Mouse (Mus musculus): ENCODE data around the gene Vmn1r219. TPM values are rescaled to one million over a fixed set of nuclear protein-coding genes. Genes with fewer than 3 reads are reported as not detected.
A peak's percentile ranks its signal among the peaks of the same experiment; 100 is the strongest.
"Not testable (repeated sequence)": the region's sequence is repeated elsewhere in the genome, so short reads cannot be mapped to it uniquely, and the experiment has no call there.

Vmn1r219 gene
- polyA plus RNA-seq (2021), result not detected

DNA sequence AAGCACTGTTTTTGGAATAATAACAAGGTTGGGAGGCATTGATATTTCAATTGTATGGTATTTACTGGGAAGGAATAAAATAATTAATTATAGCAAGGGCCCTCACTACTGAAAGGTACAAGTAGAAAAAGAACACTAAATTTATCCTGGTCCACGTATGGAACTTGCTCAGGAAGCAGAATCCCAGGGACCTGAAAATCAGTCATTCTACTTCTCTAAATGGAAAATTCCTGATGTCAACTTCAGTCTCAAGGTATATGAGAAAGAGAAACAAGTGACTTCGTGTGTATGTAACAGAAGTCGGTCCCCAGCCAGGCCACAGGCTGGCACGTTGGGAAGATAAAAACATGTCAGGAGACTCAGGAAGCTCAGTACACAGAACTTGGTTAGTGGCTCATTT, at the start of gene Vmn1r219:
Vmn1r219 (plus strand) TSS at position 301 of the 400 bp plus-strand sequence.
- ChIA-PET POLR2A (no interaction called here), CTCF (no interaction called here)
- no peaks in the 10 kb centered on the region for H3K27me3 ChIP-seq
- DNase-seq (ENCODE audit: low read depth, low spot score) (no peak), ATAC-seq (no peak)
- in situ Hi-C loops (cut with MboI; ENCODE audit: low pct_unique_long_range_greater_than_20kb), result no loop called here
- TF ChIP-seq CTCF (IDR thresholded peaks at IDR 0.05), result no peak

DNA sequence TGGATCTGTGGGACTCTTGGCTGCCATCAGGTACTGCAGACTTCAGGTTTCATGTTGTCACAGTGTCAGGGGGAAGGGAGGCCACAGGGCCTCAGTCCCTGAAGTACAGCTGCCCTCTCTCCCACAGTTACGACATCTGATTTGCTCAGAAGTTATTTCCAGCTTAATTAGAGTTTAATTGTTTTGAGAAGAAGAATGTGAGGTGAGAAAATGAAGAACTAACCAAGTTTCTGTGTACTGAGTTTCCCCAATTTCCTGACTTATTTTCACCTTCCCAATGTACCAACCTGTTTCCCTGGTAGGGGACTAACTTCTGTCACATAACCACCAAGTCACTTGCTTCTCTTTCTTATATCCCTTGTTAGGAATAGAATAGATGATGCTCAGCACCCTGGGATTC, 41.0 kb upstream of the Vmn1r219 start, which contains the start of gene Vmn1r217:
Vmn1r217 (minus strand) TSS at position 101 of the 400 bp plus-strand sequence.
- in situ Hi-C loops (cut with MboI; ENCODE audit: low pct_unique_long_range_greater_than_20kb); H3K27me3 ChIP-seq; DNase-seq (ENCODE audit: low read depth, low spot score); ATAC-seq; CTCF ChIA-PET; POLR2A ChIA-PET: not testable (repeated sequence)

DNA sequence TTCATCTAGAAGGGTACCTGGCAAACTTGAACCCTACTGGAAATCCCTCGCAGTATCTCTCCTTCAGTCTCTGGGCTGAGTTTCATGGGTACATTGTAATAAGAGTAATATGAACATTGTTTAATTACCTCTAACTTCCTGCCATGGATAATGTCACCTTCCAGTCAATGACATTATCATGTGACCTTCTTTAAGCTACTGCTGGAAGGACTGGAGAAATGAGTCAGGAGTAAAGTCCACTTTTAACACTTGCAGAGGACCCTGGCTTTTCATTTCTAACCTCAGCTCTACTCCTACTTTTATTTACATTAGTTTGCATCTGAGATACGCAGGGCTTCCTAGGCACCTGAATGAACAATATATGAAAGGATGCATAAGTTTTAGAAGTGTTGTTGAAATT, 38.5 kb upstream of the Vmn1r219 start:
- in situ Hi-C loops (cut with MboI; ENCODE audit: low pct_unique_long_range_greater_than_20kb), result no loop called here
- ATAC-seq, result no peak
- TF ChIP-seq CTCF (IDR thresholded peaks at IDR 0.05), result no peak
- ChIA-PET POLR2A (no interaction called here), CTCF (interaction anchor here (1.2 kb wide), 1 partner anchor 13 kb away, joined by 3 read pairs; the partner anchor contains the start of gene Vmn1r218)
- no peak for DNase-seq (ENCODE audit: low read depth, low spot score)
- H3K27me3 ChIP-seq, result no peaks in the 10 kb centered on the region

DNA sequence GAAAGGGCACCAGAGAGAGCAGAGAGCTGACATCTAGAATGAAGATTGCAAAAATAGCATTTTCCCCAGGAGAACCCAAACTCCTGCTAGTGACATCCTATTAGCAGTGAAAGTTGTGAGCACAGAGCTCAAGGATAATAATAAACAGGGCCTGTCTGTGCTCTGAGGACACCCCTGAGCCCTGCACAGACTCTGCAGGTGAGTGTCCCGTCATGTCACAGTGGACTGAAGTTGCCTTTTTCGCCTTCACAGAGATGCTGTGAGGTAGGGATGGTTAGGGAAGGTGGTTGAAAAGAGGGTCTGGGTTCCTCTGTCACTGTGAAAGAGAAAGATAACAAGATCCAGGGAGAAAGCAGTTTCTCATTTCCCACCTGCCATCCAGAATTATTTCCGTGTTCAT, 26.0 kb upstream of the Vmn1r219 start, which contains the start of gene Vmn1r218:
Vmn1r218 (plus strand) TSS at position 57 of the 400 bp plus-strand sequence.
- ChIA-PET POLR2A (no interaction called here), CTCF (interaction anchor here (0.7 kb wide), 1 partner anchor 12 kb away, joined by 3 read pairs; no protein-coding TSS in a partner anchor)
- no peak for ATAC-seq

DNA sequence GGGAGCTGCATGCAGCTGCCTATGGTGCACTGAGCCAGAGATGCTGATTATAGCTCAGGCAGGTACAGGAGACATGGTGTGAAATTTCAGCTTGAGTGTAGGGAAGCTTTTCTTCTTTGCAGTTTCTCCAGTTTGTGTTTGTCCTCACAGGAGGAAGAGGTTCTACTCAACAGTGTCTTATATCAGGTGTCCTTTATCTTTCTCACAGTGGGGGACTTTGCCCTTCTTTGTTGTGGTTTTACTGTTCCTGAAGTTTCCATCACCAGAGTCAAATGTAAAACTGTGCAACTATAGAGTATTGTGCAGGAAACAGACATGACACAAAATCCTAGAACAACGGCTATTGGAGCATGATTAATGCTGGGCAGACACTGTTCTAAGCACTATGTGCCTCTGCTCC, 25.6 kb upstream of the Vmn1r219 start:
- POLR2A ChIA-PET, result no interaction called here
- no peak for TF ChIP-seq CTCF (IDR thresholded peaks at IDR 0.05)
- CTCF ChIA-PET, result interaction anchor here (0.7 kb wide), 1 partner anchor 13 kb away, joined by 3 read pairs; no protein-coding TSS in a partner anchor
- ATAC-seq (no peak), DNase-seq (ENCODE audit: low read depth, low spot score) (no peak)
- no peaks in the 10 kb centered on the region for H3K27me3 ChIP-seq
- in situ Hi-C loops (cut with MboI; ENCODE audit: low pct_unique_long_range_greater_than_20kb), result no loop called here

More for the DNA sequence above, 26.0 kb upstream of the Vmn1r219 start, which contains the start of gene Vmn1r218:
- in situ Hi-C loops (cut with MboI; ENCODE audit: low pct_unique_long_range_greater_than_20kb), result no loop called here
- DNase-seq (ENCODE audit: low read depth, low spot score), result no peak
- no peaks in the 10 kb centered on the region for H3K27me3 ChIP-seq
- TF ChIP-seq CTCF (IDR thresholded peaks at IDR 0.05), result no peak

DNA sequence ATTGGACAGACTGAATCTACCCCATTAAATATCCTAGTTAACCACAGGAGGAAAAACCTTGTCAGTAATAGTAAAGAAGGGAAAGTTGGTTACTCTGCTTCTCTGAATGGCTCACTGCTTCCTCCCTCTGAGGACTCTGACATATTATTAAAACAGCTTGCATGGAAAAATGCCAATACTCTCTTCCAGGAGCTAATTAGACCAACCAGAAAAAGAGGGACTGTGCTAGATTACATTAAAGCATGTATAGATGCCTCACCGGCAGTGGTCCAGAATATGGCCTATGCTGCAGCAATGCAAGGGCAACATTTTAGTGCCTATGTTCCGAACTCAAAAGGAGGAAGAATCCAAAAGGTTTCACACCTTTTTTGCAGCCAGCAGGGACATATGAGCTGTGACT, 20.2 kb upstream of the Vmn1r219 start:
- ATAC-seq (no peak), DNase-seq (ENCODE audit: low read depth, low spot score) (no peak)
- ChIA-PET POLR2A (no interaction called here), CTCF (no interaction called here)
- H3K27me3 ChIP-seq, result no peaks in the 10 kb centered on the region
- no peak for TF ChIP-seq CTCF (IDR thresholded peaks at IDR 0.05)
- in situ Hi-C loops (cut with MboI; ENCODE audit: low pct_unique_long_range_greater_than_20kb), result no loop called here

GRCm38 (mm10) chr13:23157848-23158247, 1.3 kb upstream of the Vmn1r219 start:
- ATAC-seq (peak; percentile 74), DNase-seq (ENCODE audit: low read depth, low spot score) (peak; percentile 19)
- ChIA-PET POLR2A (no interaction called here), CTCF (no interaction called here)
- TF ChIP-seq CTCF (IDR thresholded peaks at IDR 0.05), result no peak
- in situ Hi-C loops (cut with MboI; ENCODE audit: low pct_unique_long_range_greater_than_20kb), result no loop called here
- no peaks in the 10 kb centered on the region for H3K27me3 ChIP-seq

GRCm38 (mm10) chr13:23166471-23166870, 7.4 kb downstream of the Vmn1r219 start:
- ATAC-seq; in situ Hi-C loops (cut with MboI; ENCODE audit: low pct_unique_long_range_greater_than_20kb); H3K27me3 ChIP-seq; POLR2A ChIA-PET; CTCF ChIA-PET; DNase-seq (ENCODE audit: low read depth, low spot score): not testable (repeated sequence)

DNA sequence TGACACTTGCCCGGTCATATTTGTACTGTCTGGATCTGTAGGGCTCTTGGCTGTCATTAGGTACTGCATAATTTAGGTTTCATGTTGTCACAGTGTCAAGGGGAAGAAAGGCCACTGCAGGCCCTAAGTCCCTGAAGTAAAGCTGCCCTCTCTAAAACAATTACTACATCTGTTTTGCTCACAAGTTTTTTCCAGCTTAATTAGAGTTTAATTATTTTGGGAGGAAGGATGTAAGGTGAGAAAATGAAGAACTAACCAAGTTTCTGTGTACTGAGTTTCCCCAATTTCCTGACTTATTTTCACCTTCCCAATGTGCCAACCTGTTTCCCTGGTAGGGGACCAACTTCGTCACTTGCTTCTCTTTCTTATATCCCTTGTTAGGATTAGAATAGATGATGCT, 28.8 kb downstream of the Vmn1r219 start, which contains the start of gene Vmn1r220:
Vmn1r220 (minus strand) TSS at position 101 of the 400 bp plus-strand sequence.
- in situ Hi-C loops (cut with MboI; ENCODE audit: low pct_unique_long_range_greater_than_20kb), result no loop called here
- ChIA-PET POLR2A (no interaction called here), CTCF (no interaction called here)
- DNase-seq (ENCODE audit: low read depth, low spot score) (no peak), ATAC-seq (no peak)
- H3K27me3 ChIP-seq, result no peaks in the 10 kb centered on the region
- TF ChIP-seq CTCF (IDR thresholded peaks at IDR 0.05), result no peak

GRCm38 (mm10) chr13:23203885-23204284, 44.8 kb downstream of the Vmn1r219 start:
- ATAC-seq; H3K27me3 ChIP-seq; CTCF ChIA-PET; POLR2A ChIA-PET; DNase-seq (ENCODE audit: low read depth, low spot score); in situ Hi-C loops (cut with MboI; ENCODE audit: low pct_unique_long_range_greater_than_20kb): not testable (repeated sequence)

- not testable (repeated sequence) for ATAC-seq
These were observed 54.7 kb downstream of the Vmn1r219 start, which contains the start of gene Vmn1r221 for GRCm38 (mm10) chr13:23213827-23214226. Vmn1r221 (plus strand) TSS chr13:23214127.

More at GRCm38 (mm10) chr13:23213827-23214226, 54.7 kb downstream of the Vmn1r219 start, which contains the start of gene Vmn1r221:
- in situ Hi-C loops (cut with MboI; ENCODE audit: low pct_unique_long_range_greater_than_20kb); CTCF ChIA-PET; H3K27me3 ChIP-seq; POLR2A ChIA-PET; DNase-seq (ENCODE audit: low read depth, low spot score): not testable (repeated sequence)

Other genes starting within 250 kb of the Vmn1r219 start
- gene Vmn1r213, start 151.7 kb upstream of the Vmn1r219 start, polyA plus RNA-seq (2021), result not detected
- gene Vmn1r214, start 128.9 kb upstream of the Vmn1r219 start, polyA plus RNA-seq (2021), result not detected
- gene Vmn1r215, start 91.3 kb upstream of the Vmn1r219 start, polyA plus RNA-seq (2021), result not detected
- not detected for gene Vmn1r217, start 41.1 kb upstream of the Vmn1r219 start, polyA plus RNA-seq (2021)
- not detected for gene Vmn1r218, start 26.2 kb upstream of the Vmn1r219 start, polyA plus RNA-seq (2021)
- 0.03 TPM for gene Vmn1r220, start 28.7 kb downstream of the Vmn1r219 start, polyA plus RNA-seq (2021)
- gene Vmn1r221, start 54.8 kb downstream of the Vmn1r219 start, polyA plus RNA-seq (2021), result not detected
- not detected for gene Vmn1r222, start 76.6 kb downstream of the Vmn1r219 start, polyA plus RNA-seq (2021)
- gene Vmn1r223, start 87.8 kb downstream of the Vmn1r219 start, polyA plus RNA-seq (2021), result not detected
- 19.9 TPM for gene Zfp322a, start 209.9 kb downstream of the Vmn1r219 start, polyA plus RNA-seq (2021)